Mouse (Mus musculus) heart, postnatal 0 days (tissue): ENCODE data around the gene Vgll1.

Experiments used
- CTCF ChIP-seq: IDR thresholded peaks from 2 replicates; pipeline ENCODE4 v1.5.1; 2016; ENCODE audit warnings: antibody characterized with exemption, control low read depth, low read depth
- EP300 ChIP-seq: IDR thresholded peaks from 2 replicates; pipeline ENCODE4 v1.6.1; 2016; ENCODE audit warnings: antibody characterized with exemption, low read depth

DNA sequence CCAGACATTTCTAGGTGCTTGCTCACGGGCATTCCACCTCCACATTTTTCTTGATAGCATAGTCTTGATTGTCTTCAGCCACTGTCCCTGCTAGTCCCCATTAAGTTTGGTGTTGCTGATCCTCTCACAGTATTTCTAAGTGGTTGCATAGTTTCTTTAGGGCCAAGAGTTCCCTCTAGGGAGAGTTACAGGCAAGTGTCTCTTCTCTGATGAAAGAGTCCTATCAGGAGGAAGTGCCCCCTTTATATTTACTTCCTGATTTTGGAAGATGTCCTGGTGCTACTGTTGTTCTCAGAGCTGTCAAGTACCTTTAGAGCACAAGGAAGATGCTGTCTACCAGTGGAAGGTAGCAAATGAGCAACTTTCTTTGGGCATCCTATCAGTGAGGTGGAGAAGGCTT lies 65.6 kb downstream of the Vgll1 start:
- TF ChIP-seq CTCF (no peak), EP300 (no peak)
